Mouse (Mus musculus): ENCODE measurements around the gene Socs2. TPM values are rescaled to one million over a fixed set of nuclear protein-coding genes. Genes with fewer than 3 reads are reported as not detected.

Socs2 gene
- total RNA-seq (2014; rRNA removed) = 68.4 and 72.1 TPM in 2 replicates
- 102 and 107 TPM in 2 replicates for polyA plus RNA-seq (2015; fragmentation: Nextera tagmentation; extraction: Ambion mirVana)

DNA sequence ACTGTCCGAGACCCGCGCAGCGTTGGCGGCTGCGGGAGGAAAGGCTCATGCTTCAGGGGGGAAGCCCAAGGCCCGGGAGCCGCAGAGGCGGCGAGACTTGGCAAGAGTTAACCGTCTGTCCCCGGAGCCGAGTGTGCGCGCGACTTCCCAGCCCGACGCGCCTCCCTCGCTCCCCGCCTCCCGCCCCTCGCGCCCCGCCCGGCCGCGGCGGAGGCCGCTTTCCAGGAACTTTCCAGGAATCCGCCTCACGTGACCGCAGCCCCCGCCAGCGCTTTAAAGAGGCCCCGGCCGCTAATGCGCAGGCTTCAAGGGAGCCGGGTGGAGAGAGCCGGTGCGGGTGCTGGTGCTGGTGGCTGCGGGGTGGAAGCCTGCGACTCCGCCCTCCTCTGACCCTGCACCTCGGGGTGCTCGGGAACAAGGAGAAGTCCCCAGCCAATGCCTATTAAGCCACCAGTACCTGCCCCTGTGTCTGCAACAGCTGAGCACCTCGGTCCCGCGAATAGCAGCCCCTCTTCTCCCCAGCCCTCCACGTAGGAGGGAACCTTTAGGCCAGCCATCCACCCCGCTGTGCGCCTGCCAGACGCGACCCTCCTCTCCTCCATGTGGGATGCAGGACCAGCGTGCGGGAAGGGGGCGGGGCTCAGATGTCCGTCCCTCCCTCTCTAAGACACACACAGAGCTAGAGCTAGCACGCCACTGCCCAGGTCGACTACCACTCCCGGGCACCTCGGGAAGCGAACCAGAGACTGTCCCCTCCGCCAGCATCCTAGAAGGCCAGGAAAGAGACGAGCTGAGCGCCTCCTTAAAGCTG lies at the start of gene Socs2:
Gene Socs2, minus strand, starts transcription at position 496 of the 811 bp plus-strand sequence.
- Histone ChIP-seq H3K9ac (replicated peaks; ENCODE audit: low read length, poor library complexity, severe bottlenecking) (peak within 1 kb of the TSS; percentile 83), H3K27me3 (ENCODE audit: insufficient read depth, low read length) (no peaks in the 10 kb centered on the region), H3K4me2 (ENCODE audit: low read depth, low read length, poor library complexity, severe bottlenecking) (peak within 1 kb of the TSS; percentile 96), H3K9me3 (ENCODE audit: low read length) (no peaks in the 10 kb centered on the region), H3K4me1 (ENCODE audit: insufficient read depth, low read length) (peaks cover 3% of the 10 kb centered on the region), H3K27ac (ENCODE audit: low read depth, low read length) (peak within 1 kb of the TSS; percentile 81), H3K36me3 (ENCODE audit: insufficient read depth, low read length) (no peaks in the 10 kb centered on the region), H3K4me3 (ENCODE audit: low read depth, low read length) (peak within 1 kb of the TSS; percentile 70)
- WGBS = under 1% methylated on average over 47 of the region's 66 CpGs
- peak; percentile 96 for DNase-seq (ENCODE audit: low spot score)
- peak; percentile 83 for ATAC-seq (ENCODE audit: low FRiP score)
- TF ChIP-seq CTCF (IDR thresholded peaks at IDR 0.05) = no peak

DNA sequence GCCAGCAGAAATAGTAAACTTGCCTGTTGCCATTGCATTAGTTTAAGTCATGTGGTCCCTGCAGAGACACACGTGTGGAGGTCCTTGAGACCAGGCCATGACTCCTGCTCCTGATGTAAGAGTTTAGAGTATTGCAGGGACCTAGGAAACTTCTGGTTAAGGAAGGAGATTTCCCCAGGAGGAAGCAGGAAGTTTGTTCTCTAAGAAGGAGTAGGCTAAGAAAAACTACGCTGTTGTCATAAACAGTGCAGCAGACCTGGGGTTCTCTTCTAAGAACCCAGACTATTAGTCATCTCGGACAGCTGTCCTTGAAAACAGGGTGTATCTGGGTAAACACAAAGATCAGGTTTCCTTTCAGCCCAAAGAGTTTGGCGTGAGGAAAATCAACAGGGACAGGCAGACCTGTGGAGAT lies 48.5 kb upstream of the Socs2 start:
- no peak for DNase-seq (ENCODE audit: low spot score)
- TF ChIP-seq CTCF (IDR thresholded peaks at IDR 0.05) = no peak
- WGBS = 63% methylated on average over 4 of the region's 4 CpGs
- no peak for ATAC-seq (ENCODE audit: low FRiP score)
- H3K27me3 ChIP-seq (ENCODE audit: insufficient read depth, low read length) = no peaks in the 10 kb centered on the region
- H3K4me3 ChIP-seq (ENCODE audit: low read depth, low read length) = no peak overlapping the region
- H3K9ac ChIP-seq (replicated peaks; ENCODE audit: low read length, poor library complexity, severe bottlenecking) = no peak overlapping the region
- no peaks in the 10 kb centered on the region for H3K36me3 ChIP-seq (ENCODE audit: insufficient read depth, low read length)
- H3K4me2 ChIP-seq (ENCODE audit: low read depth, low read length, poor library complexity, severe bottlenecking) = no peak overlapping the region
- no peaks in the 10 kb centered on the region for H3K9me3 ChIP-seq (ENCODE audit: low read length)
- no peaks in the 10 kb centered on the region for H3K4me1 ChIP-seq (ENCODE audit: insufficient read depth, low read length)
- H3K27ac ChIP-seq (ENCODE audit: low read depth, low read length) = no peak overlapping the region

DNA sequence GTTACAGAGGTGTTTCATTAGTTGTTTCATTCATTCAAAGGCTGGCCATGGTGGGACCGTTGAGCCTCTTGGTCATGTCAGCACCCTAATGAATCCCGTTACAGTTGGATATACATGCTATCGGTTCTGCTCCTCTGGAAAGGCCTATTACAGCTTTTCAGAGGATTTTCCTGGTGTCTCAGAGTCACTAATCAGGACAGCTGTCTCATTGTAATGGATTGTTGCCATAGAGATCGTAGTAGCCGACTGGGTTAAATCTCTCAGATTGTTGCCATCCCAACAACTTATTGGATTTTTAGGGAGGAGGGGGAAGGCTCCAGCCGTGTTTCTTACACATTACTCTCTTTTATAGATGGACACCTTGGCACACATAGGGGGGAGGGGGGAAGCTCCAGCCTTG lies 47.5 kb upstream of the Socs2 start:
- Histone ChIP-seq H3K36me3 (ENCODE audit: insufficient read depth, low read length) (no peaks in the 10 kb centered on the region), H3K9ac (replicated peaks; ENCODE audit: low read length, poor library complexity, severe bottlenecking) (no peak overlapping the region), H3K27me3 (ENCODE audit: insufficient read depth, low read length) (no peaks in the 10 kb centered on the region), H3K4me2 (ENCODE audit: low read depth, low read length, poor library complexity, severe bottlenecking) (no peak overlapping the region), H3K9me3 (ENCODE audit: low read length) (no peaks in the 10 kb centered on the region), H3K4me3 (ENCODE audit: low read depth, low read length) (no peak overlapping the region), H3K27ac (ENCODE audit: low read depth, low read length) (no peak overlapping the region; the same call in 1 of the 2 replicates), H3K4me1 (ENCODE audit: insufficient read depth, low read length) (no peaks in the 10 kb centered on the region)
- no peak for TF ChIP-seq CTCF (IDR thresholded peaks at IDR 0.05)
- WGBS = 32% methylated on average over 6 of the region's 6 CpGs
- DNase-seq (ENCODE audit: low spot score) = peak; percentile 49
- ATAC-seq (ENCODE audit: low FRiP score) = no peak

DNA sequence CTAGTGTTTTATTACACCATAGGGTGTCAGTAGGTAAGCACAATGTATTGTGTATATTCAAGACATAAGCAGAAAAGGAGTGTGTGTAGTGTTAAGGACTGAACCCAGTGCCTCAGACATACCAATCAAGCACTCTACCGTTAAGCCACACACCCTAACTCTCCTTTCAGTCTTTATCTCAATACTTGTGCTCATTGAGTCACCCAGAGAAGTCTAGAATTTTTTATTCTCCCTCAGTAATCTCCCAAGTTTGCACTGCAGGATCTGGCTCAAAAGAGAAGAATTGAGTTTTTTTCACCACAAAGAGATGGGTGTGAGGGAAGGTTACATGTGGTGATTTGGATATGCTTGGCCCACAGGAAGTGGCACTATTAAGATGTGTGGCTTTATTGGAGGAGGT lies 45.3 kb upstream of the Socs2 start:
- H3K36me3 ChIP-seq (ENCODE audit: insufficient read depth, low read length) = no peaks in the 10 kb centered on the region
- no peaks in the 10 kb centered on the region for H3K4me1 ChIP-seq (ENCODE audit: insufficient read depth, low read length)
- TF ChIP-seq CTCF (IDR thresholded peaks at IDR 0.05) = no peak
- H3K4me3 ChIP-seq (ENCODE audit: low read depth, low read length) = no peak overlapping the region
- H3K9me3 ChIP-seq (ENCODE audit: low read length) = no peaks in the 10 kb centered on the region
- no peak overlapping the region for H3K27ac ChIP-seq (ENCODE audit: low read depth, low read length)
- H3K27me3 ChIP-seq (ENCODE audit: insufficient read depth, low read length) = no peaks in the 10 kb centered on the region
- no peak overlapping the region for H3K4me2 ChIP-seq (ENCODE audit: low read depth, low read length, poor library complexity, severe bottlenecking)
- no peak for DNase-seq (ENCODE audit: low spot score)
- ATAC-seq (ENCODE audit: low FRiP score) = no peak
- no peak overlapping the region for H3K9ac ChIP-seq (replicated peaks; ENCODE audit: low read length, poor library complexity, severe bottlenecking)
- WGBS = 63% methylated on average over 1 of the region's 1 CpGs

DNA sequence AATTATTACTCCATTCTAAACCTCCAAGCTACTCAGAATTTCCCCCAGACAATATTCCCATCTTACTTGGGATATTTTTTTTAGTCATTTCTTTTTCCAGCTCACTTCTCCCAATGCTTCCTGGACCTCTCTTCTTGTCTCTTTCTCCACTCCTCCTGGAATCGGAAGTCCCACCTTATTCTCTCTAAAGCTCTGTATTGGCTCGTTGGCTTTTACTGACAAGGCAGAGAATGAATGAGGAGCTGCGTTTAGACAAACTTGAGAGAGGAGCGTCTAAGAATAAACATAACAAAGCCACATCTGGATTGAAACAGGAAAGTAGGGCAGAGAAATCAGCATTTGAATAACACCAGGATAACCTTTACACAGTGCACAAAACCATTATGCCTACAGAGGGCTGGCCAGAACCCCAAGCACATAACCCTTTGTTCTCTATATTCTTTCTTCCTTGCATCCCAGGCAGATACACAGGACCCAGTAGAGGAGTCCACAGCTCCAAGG lies 44.1 kb upstream of the Socs2 start:
- no peak overlapping the region for H3K27ac ChIP-seq (ENCODE audit: low read depth, low read length)
- WGBS = 48% methylated on average over 4 of the region's 4 CpGs
- TF ChIP-seq CTCF (IDR thresholded peaks at IDR 0.05) = no peak
- no peaks in the 10 kb centered on the region for H3K27me3 ChIP-seq (ENCODE audit: insufficient read depth, low read length)
- no peak for ATAC-seq (ENCODE audit: low FRiP score)
- no peaks in the 10 kb centered on the region for H3K4me1 ChIP-seq (ENCODE audit: insufficient read depth, low read length)
- no peaks in the 10 kb centered on the region for H3K9me3 ChIP-seq (ENCODE audit: low read length)
- H3K4me2 ChIP-seq (ENCODE audit: low read depth, low read length, poor library complexity, severe bottlenecking) = no peak overlapping the region
- DNase-seq (ENCODE audit: low spot score) = no peak
- H3K4me3 ChIP-seq (ENCODE audit: low read depth, low read length) = no peak overlapping the region
- no peaks in the 10 kb centered on the region for H3K36me3 ChIP-seq (ENCODE audit: insufficient read depth, low read length)
- H3K9ac ChIP-seq (replicated peaks; ENCODE audit: low read length, poor library complexity, severe bottlenecking) = no peak overlapping the region

Data from midbrain, postnatal 0 days (tissue).